Mouse (Mus musculus) limb, embryonic 12.5 days (tissue): ENCODE data around the gene Gm10837. TPM values are rescaled to one million over a fixed set of nuclear protein-coding genes. Genes with fewer than 3 reads are reported as not detected.

ENCODE experiments used
- ATAC-seq: fragments of 200-750 bp; cut with Nextera tagmentation; 2 replicates; pipeline ENCODE4 v1.8.0; 2017; ENCODE audit warnings: low read depth, moderate TSS enrichment; ENCODE audit not compliant: insufficient number of reproducible peaks, insufficient read depth, low FRiP score, low TSS enrichment
- H3K27ac ChIP-seq: fragments of 300-500 bp; sonication (generic); 2 replicates; pipeline ENCODE4 v1.5.1; 2016; ENCODE audit warnings: mild to moderate bottlenecking, moderate library complexity
- H3K27me3 ChIP-seq: fragments of 300-500 bp; sonication (generic); 2 replicates; pipeline ENCODE4 v1.6.1; 2016; ENCODE audit warnings: mild to moderate bottlenecking, moderate library complexity
- H3K36me3 ChIP-seq: fragments of 300-500 bp; sonication (generic); 2 replicates; pipeline ENCODE4 v1.6.1; 2016; ENCODE audit warnings: mild to moderate bottlenecking, moderate library complexity
- H3K4me1 ChIP-seq: fragments of 300-500 bp; sonication (generic); replicated peaks from 2 replicates; pipeline ENCODE4 v1.6.1; 2016
- H3K4me2 ChIP-seq: fragments of 300-500 bp; sonication (generic); 2 replicates; pipeline ENCODE4 v1.6.1; 2016; ENCODE audit warnings: mild to moderate bottlenecking, moderate library complexity
- H3K4me3 ChIP-seq: fragments of 300-500 bp; sonication (generic); replicated peaks from 2 replicates; pipeline ENCODE4 v1.5.1; 2016; ENCODE audit warnings: mild to moderate bottlenecking
- H3K9ac ChIP-seq: fragments of 300-500 bp; sonication (generic); replicated peaks from 2 replicates; pipeline ENCODE4 v1.6.1; 2016; ENCODE audit warnings: mild to moderate bottlenecking, moderate library complexity
- H3K9me3 ChIP-seq: fragments of 300-500 bp; sonication (generic); 2 replicates; pipeline ENCODE4 v1.6.1; 2016; ENCODE audit warnings: mild to moderate bottlenecking, moderate library complexity
- WGBS: fragments of 180-500 bp; shearing (Covaris S2); methylation state at CpG from one replicate; pipeline ENCODE4 v1.1.7; 2016; 5-methylcytosine and 5-hydroxymethylcytosine counted together
- polyA plus RNA-seq: library from polyadenylated mRNA; unstranded; fragments of >200 nt; fragmentation: Nextera tagmentation; extraction: Ambion mirVana; gene quantifications from 2 replicates; pipeline ENCODE4 v1.2.1, GENCODE M21; 2016

Gm10837 gene
- polyA plus RNA-seq, 1 experiment from 2014 or later, result 0.18 TPM

- no peak overlapping the region for H3K4me3 ChIP-seq
- no peaks in the 10 kb centered on the region for H3K9me3 ChIP-seq
- ATAC-seq, result no peak
- 58% methylated on average over 6 of the region's 6 CpGs for WGBS
- H3K27me3 ChIP-seq, result peaks cover 29% of the 10 kb centered on the region
- H3K9ac ChIP-seq, result no peak overlapping the region
- H3K4me2 ChIP-seq, result no peak overlapping the region
- peaks cover 18% of the 10 kb centered on the region for H3K4me1 ChIP-seq
- H3K36me3 ChIP-seq, result no peaks in the 10 kb centered on the region
- H3K27ac ChIP-seq, result no peak overlapping the region
Measured at GRCm38 (mm10) chr14:122491521-122491920, 1.1 kb downstream of the Gm10837 start.

GRCm38 (mm10) chr14:122492015-122492414 is 1.6 kb downstream of the Gm10837 start:
- peaks cover 29% of the 10 kb centered on the region for H3K27me3 ChIP-seq
- ATAC-seq, result no peak
- WGBS, result 61% methylated on average over 1 of the region's 1 CpGs

GRCm38 (mm10) chr14:122509058-122509457 is 18.7 kb downstream of the Gm10837 start:
- no peaks in the 10 kb centered on the region for H3K36me3 ChIP-seq
- 19% methylated on average over 2 of the region's 2 CpGs for WGBS
- H3K9ac ChIP-seq, result no peak overlapping the region
- no peak overlapping the region for H3K4me3 ChIP-seq
- no peak overlapping the region for H3K4me2 ChIP-seq
- no peaks in the 10 kb centered on the region for H3K27me3 ChIP-seq
- H3K27ac ChIP-seq, result no peak overlapping the region
- no peak for ATAC-seq
- H3K4me1 ChIP-seq, result no peaks in the 10 kb centered on the region
- no peaks in the 10 kb centered on the region for H3K9me3 ChIP-seq

More at GRCm38 (mm10) chr14:122492015-122492414, 1.6 kb downstream of the Gm10837 start:
- Histone ChIP-seq H3K36me3 (no peaks in the 10 kb centered on the region), H3K4me1 (peaks cover 17% of the 10 kb centered on the region), H3K9ac (no peak overlapping the region), H3K4me2 (no peak overlapping the region), H3K27ac (no peak overlapping the region), H3K4me3 (no peak overlapping the region), H3K9me3 (no peaks in the 10 kb centered on the region)

- H3K9ac ChIP-seq, result no peak overlapping the region
- ATAC-seq, result no peak
- H3K4me1 ChIP-seq, result no peaks in the 10 kb centered on the region
- no peak overlapping the region for H3K27ac ChIP-seq
- H3K9me3 ChIP-seq, result no peaks in the 10 kb centered on the region
- WGBS, result 77% methylated on average over 3 of the region's 3 CpGs
- H3K4me2 ChIP-seq, result no peak overlapping the region
- no peaks in the 10 kb centered on the region for H3K36me3 ChIP-seq
- no peaks in the 10 kb centered on the region for H3K27me3 ChIP-seq
- H3K4me3 ChIP-seq, result no peak overlapping the region
Measured at GRCm38 (mm10) chr14:122511519-122511918, 21.1 kb downstream of the Gm10837 start.

- Histone ChIP-seq H3K4me1 (no peaks in the 10 kb centered on the region), H3K27ac (no peak overlapping the region), H3K4me2 (no peak overlapping the region), H3K9ac (no peak overlapping the region), H3K36me3 (no peaks in the 10 kb centered on the region), H3K27me3 (no peaks in the 10 kb centered on the region), H3K9me3 (no peaks in the 10 kb centered on the region), H3K4me3 (no peak overlapping the region)
- 79% methylated on average over 1 of the region's 1 CpGs for WGBS
- ATAC-seq, result no peak
Measured at GRCm38 (mm10) chr14:122513511-122514036, 23.2 kb downstream of the Gm10837 start.

GRCm38 (mm10) chr14:122528475-122528874 is 38.1 kb downstream of the Gm10837 start:
- Histone ChIP-seq H3K4me1 (no peaks in the 10 kb centered on the region), H3K4me3 (no peak overlapping the region), H3K27me3 (no peaks in the 10 kb centered on the region), H3K36me3 (no peaks in the 10 kb centered on the region), H3K9ac (no peak overlapping the region), H3K4me2 (no peak overlapping the region), H3K9me3 (0 out of 2 replicates have a peak, but pooled peaks cover 6% of the 10 kb centered on the region), H3K27ac (no peak overlapping the region)
- no peak for ATAC-seq
- 89% methylated on average over 4 of the region's 4 CpGs for WGBS

GRCm38 (mm10) chr14:122534017-122534924 is 43.9 kb downstream of the Gm10837 start, which contains the start of gene Pcca:
TSS of gene Pcca (plus strand) at chr14:122534324.
- H3K4me1 ChIP-seq, result peaks cover 3% of the 10 kb centered on the region
- H3K27me3 ChIP-seq, result no peaks in the 10 kb centered on the region
- peak within 1 kb of the TSS; percentile 65 for H3K4me2 ChIP-seq
- no peaks in the 10 kb centered on the region for H3K36me3 ChIP-seq
- H3K9ac ChIP-seq, result peak within 1 kb of the TSS; percentile 70
- H3K4me3 ChIP-seq, result peak within 1 kb of the TSS; percentile 68
- no peaks in the 10 kb centered on the region for H3K9me3 ChIP-seq
- 2% methylated on average over 54 of the region's 54 CpGs for WGBS
- peak; percentile 99 for ATAC-seq
- H3K27ac ChIP-seq, result peak within 1 kb of the TSS; percentile 53; the same call in 1 of the 2 replicates

- ATAC-seq, result no peak
- Histone ChIP-seq H3K9me3 (no peaks in the 10 kb centered on the region), H3K36me3 (no peaks in the 10 kb centered on the region), H3K4me3 (no peak overlapping the region), H3K4me1 (peaks cover 6% of the 10 kb centered on the region), H3K27me3 (no peaks in the 10 kb centered on the region), H3K4me2 (no peak overlapping the region), H3K27ac (no peak overlapping the region), H3K9ac (no peak overlapping the region)
- 100% methylated on average over 1 of the region's 1 CpGs for WGBS
Measured at GRCm38 (mm10) chr14:122535986-122536385, 45.6 kb downstream of the Gm10837 start.

Other genes starting within 250 kb of the Gm10837 start
- gene Gm5089, start 39.5 kb upstream of the Gm10837 start, polyA plus RNA-seq, result 0.14 and 0.23 TPM in 2 replicates
- 8.0 TPM in 2 replicates for gene Zic5, start 24.9 kb upstream of the Gm10837 start, polyA plus RNA-seq
- gene Zic2, start 15.2 kb upstream of the Gm10837 start, polyA plus RNA-seq, result 6.2 and 8.0 TPM in 2 replicates
- gene Pcca, start 43.7 kb downstream of the Gm10837 start, polyA plus RNA-seq, result 34.5 and 37.7 TPM in 2 replicates